Mouse (Mus musculus) MEL (cell line): Measurements from ENCODE around the gene Adam17. TPM values are rescaled to one million over a fixed set of nuclear protein-coding genes. Genes with fewer than 3 reads are reported as not detected.

ENCODE experiments used
- DNase-seq: peaks from one replicate; pipeline ENCODE4 v3.0.0; 2011; ENCODE audit warnings: low read depth, low spot score
- H3K27ac ChIP-seq: 2 replicates; pipeline ENCODE4 v1.5.1; 2012; ENCODE audit warnings: low read depth, mild to moderate bottlenecking, control low read depth, low read length, moderate library complexity; ENCODE audit not compliant: control insufficient read depth
- H3K27me3 ChIP-seq, 2 experiments: fragments of 150-350 bp in 1 of 2; sonication (generic) in 1 of 2; 2 replicates each; pipeline ENCODE4 v1.6.1; 2012; ENCODE audit warnings: low read length in 2 of 2, mild to moderate bottlenecking in 2 of 2, improper control_type of control experiment in 1 of 2, moderate library complexity in 1 of 2; ENCODE audit not compliant: insufficient read depth in 2 of 2, control insufficient read depth in 1 of 2
- H3K36me3 ChIP-seq, 2 experiments: 2 replicates each; pipeline ENCODE4 v1.6.1; 2012 to 2014; ENCODE audit warnings: low read length in 2 of 2, improper control_type of control experiment in 1 of 2, inconsistent platforms in 1 of 2, mild to moderate bottlenecking in 1 of 2; ENCODE audit not compliant: insufficient read depth in 2 of 2, control insufficient read depth in 1 of 2
- H3K4me1 ChIP-seq, 2 experiments: fragments of 150-350 bp in 1 of 2; sonication (generic) in 1 of 2; 2 replicates each; pipeline ENCODE4 v1.6.1; 2012; ENCODE audit warnings: low read length in 2 of 2, improper control_type of control experiment in 1 of 2, mild to moderate bottlenecking in 1 of 2; ENCODE audit not compliant: insufficient read depth in 2 of 2, control insufficient read depth in 1 of 2
- H3K4me3 ChIP-seq, 2 experiments: fragments of 150-350 bp in 1 of 2; sonication (generic) in 1 of 2; 2 replicates each; pipeline ENCODE4 v1.5.1; 2012; ENCODE audit warnings: low read depth in 2 of 2, low read length in 2 of 2, mild to moderate bottlenecking in 2 of 2, moderate library complexity in 2 of 2, control low read depth in 1 of 2, improper control_type of control experiment in 1 of 2; ENCODE audit not compliant: control insufficient read depth in 1 of 2, insufficient read depth in 1 of 2
- H3K79me2 ChIP-seq: 2 replicates; pipeline ENCODE4 v1.6.1; 2012; ENCODE audit warnings: mild to moderate bottlenecking, low read length, moderate library complexity; ENCODE audit not compliant: control insufficient read depth, poor library complexity, insufficient read depth
- H3K9ac ChIP-seq: 2 replicates; pipeline ENCODE4 v1.6.1; 2012; ENCODE audit warnings: low read depth, mild to moderate bottlenecking, control low read depth, low read length, moderate library complexity; ENCODE audit not compliant: control insufficient read depth, poor library complexity, severe bottlenecking
- H3K9me3 ChIP-seq: fragments of 150-350 bp; sonication (generic); replicated peaks from 2 replicates; pipeline ENCODE4 v1.6.1; 2012; ENCODE audit warnings: mild to moderate bottlenecking, low read length, improper control_type of control experiment, moderate library complexity; ENCODE audit not compliant: insufficient read depth
- CHD1 ChIP-seq: IDR thresholded peaks from 2 replicates; pipeline ENCODE4 v1.6.1; 2012; ENCODE audit warnings: low read depth, mild to moderate bottlenecking, inconsistent platforms, low read length, improper control_type of control experiment
- E2F4 ChIP-seq: IDR thresholded peaks from 2 replicates; pipeline ENCODE4 v1.6.1; 2011; ENCODE audit warnings: low read depth, low read length, improper control_type of control experiment, borderline replicate concordance
- ETS1 ChIP-seq: IDR thresholded peaks from 2 replicates; pipeline ENCODE4 v1.6.1; 2012; ENCODE audit warnings: low read depth, mild to moderate bottlenecking, inconsistent platforms, low read length, improper control_type of control experiment, moderate library complexity
- GABPA ChIP-seq: IDR thresholded peaks from 2 replicates; pipeline ENCODE4 v1.6.1; 2012; ENCODE audit warnings: low read depth, mild to moderate bottlenecking, inconsistent platforms, low read length, improper control_type of control experiment, moderate library complexity
- GATA1 ChIP-seq: IDR thresholded peaks from 2 replicates; pipeline ENCODE4 v1.6.1; 2011; ENCODE audit warnings: low read depth, low read length, improper control_type of control experiment
- HCFC1 ChIP-seq: IDR thresholded peaks from 2 replicates; pipeline ENCODE4 v1.6.1; 2012; ENCODE audit warnings: low read depth, mild to moderate bottlenecking, inconsistent platforms, low read length, improper control_type of control experiment, moderate library complexity
- MAFK ChIP-seq: IDR thresholded peaks from 2 replicates; pipeline ENCODE4 v1.6.1; 2011; ENCODE audit warnings: low read depth, mild to moderate bottlenecking, low read length, improper control_type of control experiment, borderline replicate concordance
- MAZ ChIP-seq: IDR thresholded peaks from 2 replicates; pipeline ENCODE4 v1.6.1; 2012; ENCODE audit warnings: low read depth, mild to moderate bottlenecking, inconsistent platforms, low read length, improper control_type of control experiment
- SIN3A ChIP-seq: IDR thresholded peaks from 2 replicates; pipeline ENCODE4 v1.6.1; 2012; ENCODE audit warnings: low read length, improper control_type of control experiment, inconsistent platforms
- SMC3 ChIP-seq: IDR thresholded peaks from 2 replicates; pipeline ENCODE4 v1.6.1; 2011; ENCODE audit warnings: low read depth, low read length, improper control_type of control experiment
- TAL1 ChIP-seq: IDR thresholded peaks from 2 replicates; pipeline ENCODE4 v1.6.1; 2012; ENCODE audit warnings: mild to moderate bottlenecking, inconsistent platforms, low read length, moderate library complexity, mixed read lengths
- TBP ChIP-seq: IDR thresholded peaks from 2 replicates; pipeline ENCODE4 v1.8.0; 2011; ENCODE audit warnings: low read depth, low read length, improper control_type of control experiment
- UBTF ChIP-seq: IDR thresholded peaks from 2 replicates; pipeline ENCODE4 v1.6.1; 2012; ENCODE audit warnings: low read depth, mild to moderate bottlenecking, inconsistent platforms, low read length, improper control_type of control experiment, moderate library complexity, borderline replicate concordance; ENCODE audit not compliant: insufficient read depth
- USF1 ChIP-seq: IDR thresholded peaks from 2 replicates; pipeline ENCODE4 v1.6.1; 2014; ENCODE audit warnings: low read depth, mild to moderate bottlenecking, inconsistent platforms, low read length, improper control_type of control experiment, moderate library complexity
- USF2 ChIP-seq, 2 experiments: IDR thresholded peaks; 2 replicates each; pipeline ENCODE4 v1.6.1; 2011 to 2012; ENCODE audit warnings: improper control_type of control experiment in 2 of 2, low read length in 2 of 2, borderline replicate concordance in 1 of 2, inconsistent platforms in 1 of 2, low read depth in 1 of 2, mild to moderate bottlenecking in 1 of 2; ENCODE audit not compliant: insufficient read depth in 1 of 2
- ZC3H11A ChIP-seq: IDR thresholded peaks from 2 replicates; pipeline ENCODE4 v1.6.1; 2012; ENCODE audit warnings: low read depth, mild to moderate bottlenecking, inconsistent platforms, low read length, improper control_type of control experiment
- ZMIZ1 ChIP-seq: IDR thresholded peaks from 2 replicates; pipeline ENCODE4 v1.6.1; 2012; ENCODE audit warnings: low read depth, mild to moderate bottlenecking, inconsistent platforms, low read length, improper control_type of control experiment, moderate library complexity
- polyA plus RNA-seq, 2 experiments: library from polyadenylated mRNA; stranded (reverse) in 1 of 2; unstranded in 1 of 2; fragments of >175 nt in 1 of 2; fragments of >200 nt in 1 of 2; gene quantifications; 2 replicates each; pipeline versions ENCODE4 v1.2.1 to v1.2.4; 2012; ENCODE audit warnings: low replicate concordance in 2 of 2, low read depth in 1 of 2; ENCODE audit not compliant: insufficient read length in 2 of 2, insufficient read depth in 1 of 2, missing spikeins in 1 of 2
- total RNA-seq: library from RNA; depleted of rRNA; stranded (reverse); fragments of 300-350 nt; gene quantifications from 2 replicates; pipeline ENCODE4 v1.2.3, GENCODE M21; 2012

Gene Adam17
- total and polyA plus RNA-seq, 3 experiments = 12.9 to 14.2 TPM; not detected in 1

GRCm38 (mm10) chr12:21370035-21370611 lies 3.3 kb downstream of the Adam17 start:
- Histone ChIP-seq H3K4me1 (peaks cover 0 to 2% of the 10 kb centered on the region in 2 experiments; a peak in 1 of 4 replicates), H3K9me3 (no peaks in the 10 kb centered on the region), H3K79me2 (peaks cover 8% of the 10 kb centered on the region), H3K27ac (no peak overlapping the region), H3K4me3 (no peak overlapping the region)
- no peak for DNase-seq
- no peak for TF ChIP-seq USF1
- 0 out of 2 replicates have a peak, but pooled peaks have one; percentile 32 for TF ChIP-seq ETS1
- no peak for TF ChIP-seq SMC3
- TF ChIP-seq, all 39 proteins: peak for 1
- Histone ChIP-seq H3K27me3 (no peaks in the 10 kb centered on the region), H3K9ac (no peak overlapping the region), H3K36me3 (peaks cover 0 to 10% of the 10 kb centered on the region in 2 experiments; a peak in 2 of 4 replicates)

GRCm38 (mm10) chr12:21369087-21369410 lies 4.4 kb downstream of the Adam17 start:
- Histone ChIP-seq H3K9ac (no peak overlapping the region), H3K9me3 (no peaks in the 10 kb centered on the region), H3K79me2 (peaks cover 8% of the 10 kb centered on the region), H3K27ac (no peak overlapping the region), H3K4me1 (peaks cover 0 to 2% of the 10 kb centered on the region in 2 experiments; a peak in 1 of 4 replicates), H3K4me3 (no peak overlapping the region), H3K36me3 (peaks cover 0 to 7% of the 10 kb centered on the region in 2 experiments; a peak in 2 of 4 replicates), H3K27me3 (no peaks in the 10 kb centered on the region)
- DNase-seq = peak; percentile 38
- no peak for TF ChIP-seq SIN3A
- TF ChIP-seq TBP = no peak

- H3K27me3 ChIP-seq = no peaks in the 10 kb centered on the region
- H3K4me1 ChIP-seq = peaks cover 0 to 2% of the 10 kb centered on the region in 2 experiments; a peak in 1 of 4 replicates
- H3K9me3 ChIP-seq = no peaks in the 10 kb centered on the region
- no peak overlapping the region for H3K27ac ChIP-seq
- peaks cover 0 to 7% of the 10 kb centered on the region in 2 experiments; a peak in 2 of 4 replicates for H3K36me3 ChIP-seq
- H3K9ac ChIP-seq = no peak overlapping the region
- H3K79me2 ChIP-seq = peaks cover 8% of the 10 kb centered on the region
- TF ChIP-seq ZC3H11A (no peak), ZMIZ1 (no peak), GABPA (no peak), SIN3A (no peak), TAL1 (no peak), HCFC1 (no peak), USF2 (IDR thresholded peaks at IDR 0.05; ENCODE audit: borderline replicate concordance in 1 of 2, insufficient read depth in 1 of 2, low read depth in 1 of 2, low read length in 2 of 2) (no peak), MAFK (no peak), MAZ (no peak), UBTF (no peak), SMC3 (no peak), E2F4 (no peak), GATA1 (no peak), CHD1 (no peak)
- TF ChIP-seq, all 39 proteins: peak for 0
- no peak for DNase-seq
- no peak overlapping the region for H3K4me3 ChIP-seq
Observed at GRCm38 (mm10) chr12:21368376-21369086, 4.9 kb downstream of the Adam17 start.
